Comparison of ENCODE assay signal across 10 mouse cellular contexts in the genomic region with DNA sequence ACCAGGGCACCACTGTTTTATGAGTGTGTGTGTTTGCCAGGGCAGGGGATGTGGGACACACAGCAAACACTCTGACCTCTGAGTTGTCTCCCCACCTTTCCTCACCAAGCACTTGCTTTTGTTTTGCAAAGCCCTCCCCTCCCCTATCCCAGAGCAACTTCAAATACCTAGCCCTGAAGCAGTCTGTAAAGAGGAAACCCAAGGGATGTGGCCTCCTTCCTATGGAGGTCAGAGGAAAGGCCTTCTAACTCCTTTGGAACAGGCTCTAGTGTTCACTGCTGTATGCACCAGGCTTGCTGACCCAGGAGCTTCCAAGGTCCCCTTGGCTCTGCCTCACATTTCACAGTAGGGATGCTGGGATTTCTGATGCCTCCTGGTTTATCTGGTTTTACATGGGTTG. TPM values are rescaled to one million over a fixed set of nuclear protein-coding genes. Genes with fewer than 3 reads are reported as not detected.
"Had no signal": no experiment of that assay in that cellular context is flagged by ENCODE, and none has a peak within 500 bp of the region (broad histone marks: within the 10 kb centered on the region; RNA-seq: fewer than 3 reads in every experiment).

No protein-coding gene starts in this region.

- H3K36me3 ChIP-seq: limb, embryonic 13.5 days; midbrain, embryonic 13.5 days; neural tube, embryonic 15.5 days had no signal

- H3K27ac ChIP-seq: limb, embryonic 13.5 days; liver, embryonic 14.5 days; midbrain, embryonic 13.5 days; neural tube, embryonic 15.5 days had no signal

- DNase-seq: layer of hippocampus, adult 9-11 months; lung, adult 18-20 months; right cerebral cortex, adult 18-20 months; right cerebral cortex, postnatal 25 days; thymus, postnatal 36 days had no signal

- ATAC-seq: midbrain, embryonic 13.5 days had no signal

- H3K4me2 ChIP-seq: limb, embryonic 13.5 days; midbrain, embryonic 13.5 days; neural tube, embryonic 15.5 days had no signal

- H3K27me3 ChIP-seq: limb, embryonic 13.5 days; midbrain, embryonic 13.5 days; neural tube, embryonic 15.5 days had no signal

- H3K9me3 ChIP-seq: limb, embryonic 13.5 days; midbrain, embryonic 13.5 days; neural tube, embryonic 15.5 days had no signal

- H3K4me3 ChIP-seq: limb, embryonic 13.5 days; midbrain, embryonic 13.5 days; myocyte; neural tube, embryonic 15.5 days had no signal

- H3K9ac ChIP-seq: limb, embryonic 13.5 days; liver, embryonic 14.5 days; midbrain, embryonic 13.5 days; neural tube, embryonic 15.5 days had no signal

RNA-seq across cellular contexts. Expression of a gene that starts 39.5 kb away (rescaled TPM):
- polyA plus RNA-seq: myocyte had no signal
